Mouse (Mus musculus) heart, embryonic 12.5 days (tissue): Measurements from ENCODE around the gene Gabrb3. TPM values are rescaled to one million over a fixed set of nuclear protein-coding genes. Genes with fewer than 3 reads are reported as not detected.

Source experiments
- ATAC-seq: fragments of 200-750 bp; cut with Nextera tagmentation; 2 replicates; pipeline ENCODE4 v1.8.0; 2017; ENCODE audit warnings: moderate TSS enrichment, moderate library complexity; ENCODE audit not compliant: insufficient number of reproducible peaks, low FRiP score
- H3K27ac ChIP-seq: fragments of 300-500 bp; sonication (generic); 2 replicates; pipeline ENCODE4 v1.5.1; 2016; ENCODE audit warnings: mild to moderate bottlenecking, moderate library complexity; ENCODE audit not compliant: poor library complexity, severe bottlenecking
- H3K27me3 ChIP-seq: fragments of 300-500 bp; sonication (generic); replicated peaks from 2 replicates; pipeline ENCODE4 v1.6.1; 2016; ENCODE audit warnings: mild to moderate bottlenecking, moderate library complexity
- H3K36me3 ChIP-seq: fragments of 300-500 bp; sonication (generic); 2 replicates; pipeline ENCODE4 v1.6.1; 2016; ENCODE audit warnings: mild to moderate bottlenecking, moderate library complexity
- H3K4me1 ChIP-seq: fragments of 300-500 bp; sonication (generic); replicated peaks from 2 replicates; pipeline ENCODE4 v1.6.1; 2016; ENCODE audit warnings: mild to moderate bottlenecking
- H3K4me2 ChIP-seq: fragments of 300-500 bp; sonication (generic); 2 replicates; pipeline ENCODE4 v1.6.1; 2016; ENCODE audit warnings: mild to moderate bottlenecking, moderate library complexity
- H3K4me3 ChIP-seq: fragments of 300-500 bp; sonication (generic); 2 replicates; pipeline ENCODE4 v1.5.1; 2016; ENCODE audit warnings: mild to moderate bottlenecking
- H3K9ac ChIP-seq: fragments of 300-500 bp; sonication (generic); 2 replicates; pipeline ENCODE4 v1.6.1; 2016; ENCODE audit warnings: mild to moderate bottlenecking, moderate library complexity
- H3K9me3 ChIP-seq: fragments of 300-500 bp; sonication (generic); replicated peaks from 2 replicates; pipeline ENCODE4 v1.6.1; 2016; ENCODE audit warnings: mild to moderate bottlenecking, moderate library complexity
- WGBS: fragments of 180-500 bp; shearing (Covaris S2); methylation state at CpG from one replicate; pipeline ENCODE4 v1.1.7; 2016; 5-methylcytosine and 5-hydroxymethylcytosine counted together
- polyA plus RNA-seq: library from polyadenylated mRNA; unstranded; fragments of >200 nt; fragmentation: Nextera tagmentation; extraction: Ambion mirVana; gene quantifications from 2 replicates; pipeline ENCODE4 v1.2.1, GENCODE M21; 2016

Gene Gabrb3
- polyA plus RNA-seq, 1 experiment from 2014 or later, result 3.7 TPM

- Histone ChIP-seq H3K36me3 (no peaks in the 10 kb centered on the region), H3K9me3 (no peaks in the 10 kb centered on the region), H3K4me1 (no peaks in the 10 kb centered on the region), H3K4me2 (no peak overlapping the region), H3K4me3 (no peak overlapping the region), H3K27me3 (no peaks in the 10 kb centered on the region), H3K27ac (no peak overlapping the region), H3K9ac (no peak overlapping the region)
- ATAC-seq, result no peak
- WGBS, result 75% methylated on average over 4 of the region's 4 CpGs
These were observed 215.5 kb downstream of the Gabrb3 start for GRCm38 (mm10) chr7:57635026-57635425.

GRCm38 (mm10) chr7:57635687-57636086 lies 216.2 kb downstream of the Gabrb3 start:
- no peak overlapping the region for H3K27ac ChIP-seq
- no peaks in the 10 kb centered on the region for H3K36me3 ChIP-seq
- no peak overlapping the region for H3K9ac ChIP-seq
- no peaks in the 10 kb centered on the region for H3K9me3 ChIP-seq
- no peaks in the 10 kb centered on the region for H3K4me1 ChIP-seq
- WGBS, result 58% methylated on average over 4 of the region's 4 CpGs
- H3K4me3 ChIP-seq, result no peak overlapping the region
- no peak for ATAC-seq
- H3K27me3 ChIP-seq, result no peaks in the 10 kb centered on the region
- no peak overlapping the region for H3K4me2 ChIP-seq

DNA sequence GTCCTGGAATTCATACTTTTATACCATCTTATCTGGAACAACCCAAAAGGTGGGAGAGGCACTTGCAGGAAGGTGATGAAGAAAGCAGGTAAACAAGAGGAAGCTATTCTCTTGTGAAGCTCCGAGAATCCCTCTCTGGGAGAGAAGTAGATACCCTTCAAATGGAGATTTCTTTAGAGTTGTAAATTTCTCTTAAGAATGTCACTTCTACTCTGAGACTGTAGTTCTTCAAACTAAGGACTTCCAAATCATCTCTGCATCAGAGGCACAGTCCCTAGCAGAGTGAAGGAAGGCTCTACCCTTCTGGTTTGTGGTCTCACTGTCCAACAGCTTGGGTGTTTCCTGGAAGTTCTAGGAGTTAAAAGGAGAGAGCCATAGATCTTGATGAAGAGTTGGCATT lies 221.3 kb downstream of the Gabrb3 start:
- ATAC-seq, result no peak
- H3K27ac ChIP-seq, result no peak overlapping the region
- H3K4me2 ChIP-seq, result no peak overlapping the region
- WGBS, result 50% methylated on average over 1 of the region's 1 CpGs
- no peaks in the 10 kb centered on the region for H3K27me3 ChIP-seq
- H3K9ac ChIP-seq, result no peak overlapping the region
- H3K36me3 ChIP-seq, result no peaks in the 10 kb centered on the region
- H3K4me1 ChIP-seq, result no peaks in the 10 kb centered on the region
- no peaks in the 10 kb centered on the region for H3K9me3 ChIP-seq
- H3K4me3 ChIP-seq, result no peak overlapping the region

DNA sequence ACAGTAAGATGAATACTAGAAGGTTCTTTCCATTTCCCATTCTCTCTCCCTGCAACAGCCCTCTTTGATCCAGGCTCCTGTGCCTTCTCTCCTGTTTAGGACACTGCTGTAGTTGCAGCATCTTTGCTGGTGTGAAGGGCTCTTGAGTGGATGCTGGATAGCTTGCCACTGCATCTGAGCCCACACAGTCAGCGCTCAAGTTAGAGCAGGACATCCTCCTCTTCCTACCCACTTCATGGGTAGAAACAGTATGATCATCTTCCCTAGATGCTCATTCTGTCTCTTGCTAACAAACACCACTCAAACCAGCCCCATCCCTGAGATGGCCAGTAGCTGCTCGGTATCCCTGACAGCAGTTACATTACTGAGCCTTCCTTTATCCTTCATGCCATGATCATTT lies 227.9 kb downstream of the Gabrb3 start:
- Histone ChIP-seq H3K4me1 (no peaks in the 10 kb centered on the region), H3K27me3 (no peaks in the 10 kb centered on the region), H3K9me3 (no peaks in the 10 kb centered on the region), H3K9ac (no peak overlapping the region), H3K27ac (no peak overlapping the region), H3K4me2 (no peak overlapping the region), H3K4me3 (no peak overlapping the region), H3K36me3 (no peaks in the 10 kb centered on the region)
- ATAC-seq, result no peak
- WGBS, result 71% methylated on average over 2 of the region's 2 CpGs

GRCm38 (mm10) chr7:57648136-57648755 lies 228.8 kb downstream of the Gabrb3 start:
- Histone ChIP-seq H3K27ac (no peak overlapping the region), H3K4me3 (no peak overlapping the region), H3K9ac (no peak overlapping the region), H3K4me1 (no peaks in the 10 kb centered on the region), H3K27me3 (no peaks in the 10 kb centered on the region), H3K36me3 (no peaks in the 10 kb centered on the region), H3K4me2 (no peak overlapping the region), H3K9me3 (no peaks in the 10 kb centered on the region)
- ATAC-seq, result no peak
- 89% methylated on average over 4 of the region's 4 CpGs for WGBS

- Histone ChIP-seq H3K36me3 (no peaks in the 10 kb centered on the region), H3K9me3 (no peaks in the 10 kb centered on the region), H3K4me3 (no peak overlapping the region), H3K27ac (no peak overlapping the region), H3K4me1 (no peaks in the 10 kb centered on the region), H3K9ac (no peak overlapping the region), H3K4me2 (no peak overlapping the region), H3K27me3 (no peaks in the 10 kb centered on the region)
- WGBS, result 80% methylated on average over 6 of the region's 6 CpGs
- no peak for ATAC-seq
These were observed 257.9 kb downstream of the Gabrb3 start for GRCm38 (mm10) chr7:57677352-57677751.

- no peak overlapping the region for H3K9ac ChIP-seq
- no peak overlapping the region for H3K4me3 ChIP-seq
- no peak overlapping the region for H3K27ac ChIP-seq
- ATAC-seq, result no peak
- H3K4me2 ChIP-seq, result no peak overlapping the region
- no peaks in the 10 kb centered on the region for H3K4me1 ChIP-seq
- 60% methylated on average over 4 of the region's 4 CpGs for WGBS
- H3K27me3 ChIP-seq, result no peaks in the 10 kb centered on the region
- H3K36me3 ChIP-seq, result no peaks in the 10 kb centered on the region
- H3K9me3 ChIP-seq, result no peaks in the 10 kb centered on the region
These were observed 270.3 kb downstream of the Gabrb3 start for GRCm38 (mm10) chr7:57689836-57690235.

GRCm38 (mm10) chr7:57700370-57700769 lies 280.9 kb downstream of the Gabrb3 start:
- 40% methylated on average over 7 of the region's 7 CpGs for WGBS
- H3K9me3 ChIP-seq, result no peaks in the 10 kb centered on the region
- no peak overlapping the region for H3K9ac ChIP-seq
- H3K4me2 ChIP-seq, result 0 out of 2 replicates have a peak overlapping the region, but pooled peaks have one; percentile 7
- peak; percentile 78 for ATAC-seq
- no peak overlapping the region for H3K4me3 ChIP-seq
- peak overlapping the region; percentile 87 for H3K27ac ChIP-seq
- H3K27me3 ChIP-seq, result no peaks in the 10 kb centered on the region
- peaks cover 16% of the 10 kb centered on the region for H3K4me1 ChIP-seq
- H3K36me3 ChIP-seq, result no peaks in the 10 kb centered on the region

- peak overlapping the region; percentile 87 for H3K27ac ChIP-seq
- no peak overlapping the region for H3K4me3 ChIP-seq
- H3K9me3 ChIP-seq, result no peaks in the 10 kb centered on the region
- no peaks in the 10 kb centered on the region for H3K27me3 ChIP-seq
- no peaks in the 10 kb centered on the region for H3K36me3 ChIP-seq
- no peak overlapping the region for H3K4me2 ChIP-seq
- H3K9ac ChIP-seq, result no peak overlapping the region
- H3K4me1 ChIP-seq, result peaks cover 16% of the 10 kb centered on the region
- ATAC-seq, result no peak
These were observed 281.6 kb downstream of the Gabrb3 start for GRCm38 (mm10) chr7:57701046-57701445.

DNA sequence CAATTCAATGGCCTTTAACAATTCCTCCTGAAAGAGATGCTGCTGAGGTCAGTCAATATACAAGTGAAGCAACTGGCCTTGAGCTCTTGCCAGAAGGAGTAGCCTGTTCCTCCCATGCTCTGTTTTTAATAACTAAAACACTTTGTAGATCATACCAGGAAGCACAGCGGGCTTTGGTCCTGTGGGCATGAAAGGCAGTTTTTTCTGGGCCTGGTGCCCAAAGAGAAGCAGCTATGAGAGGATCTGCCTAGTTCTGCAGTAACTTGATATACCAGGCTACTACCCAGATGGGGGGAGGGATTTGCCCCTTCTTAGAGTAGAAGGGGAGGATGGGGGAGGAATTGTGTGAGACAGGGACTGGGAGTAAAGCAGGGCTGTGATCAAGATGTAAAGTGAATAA lies 284.1 kb downstream of the Gabrb3 start:
- peaks cover 21% of the 10 kb centered on the region for H3K4me1 ChIP-seq
- no peaks in the 10 kb centered on the region for H3K36me3 ChIP-seq
- ATAC-seq, result no peak
- no peak overlapping the region for H3K4me3 ChIP-seq
- no peaks in the 10 kb centered on the region for H3K9me3 ChIP-seq
- no peaks in the 10 kb centered on the region for H3K27me3 ChIP-seq
- no peak overlapping the region for H3K4me2 ChIP-seq
- no peak overlapping the region for H3K9ac ChIP-seq
- H3K27ac ChIP-seq, result no peak overlapping the region
- WGBS, result 53% methylated on average over 1 of the region's 1 CpGs

DNA sequence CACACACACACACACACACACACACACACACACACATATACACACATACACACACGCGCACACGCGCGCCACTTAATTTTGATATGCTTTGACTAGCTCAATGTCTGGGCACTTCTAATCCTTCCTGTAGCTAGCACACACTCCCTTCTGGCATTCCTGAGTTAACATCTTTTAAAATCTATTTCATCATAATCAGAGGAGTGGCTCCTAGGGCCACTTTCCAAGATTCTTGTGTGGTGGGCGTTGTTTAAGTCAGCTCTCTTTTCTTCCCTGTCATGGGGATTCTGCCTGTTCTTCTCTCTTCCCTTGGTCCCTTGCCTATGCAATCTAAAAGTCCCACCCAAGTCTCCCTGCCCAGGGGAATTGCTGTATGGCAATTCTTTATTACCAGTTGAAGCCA lies 286.6 kb downstream of the Gabrb3 start:
- WGBS, result 91% methylated on average over 6 of the region's 6 CpGs
- no peaks in the 10 kb centered on the region for H3K9me3 ChIP-seq
- H3K36me3 ChIP-seq, result no peaks in the 10 kb centered on the region
- no peak for ATAC-seq
- H3K4me3 ChIP-seq, result no peak overlapping the region
- no peak overlapping the region for H3K27ac ChIP-seq
- H3K9ac ChIP-seq, result no peak overlapping the region
- H3K27me3 ChIP-seq, result no peaks in the 10 kb centered on the region
- peaks cover 8% of the 10 kb centered on the region for H3K4me1 ChIP-seq
- no peak overlapping the region for H3K4me2 ChIP-seq
